Mouse (Mus musculus) G1E (cell line): ENCODE measurements around the gene Arl15.

Source experiments
- CTCF ChIP-seq: IDR thresholded peaks from 2 replicates; pipeline ENCODE4 v1.5.1; 2012; ENCODE audit warnings: low read depth, low read length, inconsistent platforms, mixed read lengths
- POLR2AphosphoS5 ChIP-seq: IDR thresholded peaks from 2 replicates; pipeline ENCODE4 v1.6.1; 2012; ENCODE audit warnings: low read depth, low read length, inconsistent platforms; ENCODE audit not compliant: insufficient replicate concordance

DNA sequence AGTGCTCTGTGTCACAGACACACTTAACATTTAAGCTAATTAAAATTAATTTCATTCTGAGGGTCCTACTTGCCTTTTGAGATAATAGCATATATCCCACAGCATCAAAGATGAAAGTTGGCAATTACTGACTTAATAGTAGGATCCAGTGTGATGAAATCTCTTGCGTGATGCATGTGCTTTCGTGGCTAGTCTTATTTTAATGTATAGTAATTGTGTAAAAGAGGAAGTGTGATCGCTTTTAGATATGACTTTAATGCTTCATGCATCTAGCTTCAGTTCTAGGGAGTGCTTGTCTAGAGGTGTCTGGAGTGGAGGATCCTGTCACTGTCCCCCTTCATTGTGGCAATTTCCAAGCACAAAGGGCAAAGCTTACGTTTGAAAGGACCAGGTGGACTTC, 163.1 kb downstream of the Arl15 start:
- TF ChIP-seq POLR2AphosphoS5 = no peak
- no peak for TF ChIP-seq CTCF
